Mouse (Mus musculus): ENCODE results near the gene Rbfox3. TPM values are rescaled to one million over a fixed set of nuclear protein-coding genes. Genes with fewer than 3 reads are reported as not detected.

Rbfox3 gene
- total and polyA plus RNA-seq, 3 experiments: 0.16 TPM; not detected in 2

DNA sequence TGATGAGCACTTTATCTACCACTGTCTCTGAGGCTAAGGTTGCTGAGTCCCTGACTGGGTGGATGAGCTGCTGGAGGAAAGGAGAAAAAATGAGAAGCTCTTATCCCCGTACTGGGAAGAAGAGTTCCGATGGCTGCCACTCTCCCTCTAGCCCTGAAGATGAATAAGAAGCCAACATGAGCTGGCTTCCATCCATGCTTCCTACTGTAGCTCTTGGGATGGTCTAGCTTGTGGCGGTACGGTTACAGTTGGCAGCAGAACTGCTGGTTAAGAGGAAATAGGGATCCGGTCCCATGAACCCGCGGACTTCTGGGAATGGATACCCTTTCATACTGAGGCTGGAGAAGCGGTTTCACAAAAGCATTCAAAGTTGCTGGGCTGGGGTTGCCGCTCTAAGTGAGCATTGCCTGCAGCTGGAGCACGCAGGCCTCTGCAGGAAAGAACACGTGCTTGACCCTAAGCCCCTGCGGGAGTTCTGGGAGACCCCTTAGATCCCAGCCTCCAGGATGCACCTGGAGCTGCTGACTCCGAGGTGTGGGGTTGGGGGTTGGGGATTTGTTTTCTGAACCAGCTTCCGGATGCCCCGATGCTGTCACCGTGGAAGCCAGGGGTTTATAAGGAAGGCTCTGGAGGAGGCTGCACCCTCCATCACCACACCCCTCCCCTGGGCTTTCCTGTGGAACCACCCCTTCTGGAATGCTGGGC, 215.0 kb downstream of the Rbfox3 start:
- H3K27me3 ChIP-seq (ENCODE audit: insufficient read depth, low read length): no peaks in the 10 kb centered on the region
- ATAC-seq (ENCODE audit: extremely low read depth, insufficient number of reproducible peaks, low FRiP score, poor library complexity, severe bottlenecking) (no peak), DNase-seq (ENCODE audit: low spot score) (no peak)
- peaks cover 96% of the 10 kb centered on the region for H3K9me3 ChIP-seq (replicated peaks)
- no peaks in the 10 kb centered on the region for H3K4me1 ChIP-seq (ENCODE audit: insufficient read depth, low read depth, low read length)
- TF ChIP-seq GATA2 (IDR thresholded peaks at IDR 0.05; ENCODE audit: borderline replicate concordance, low read depth, low read length): no peak
- no peak for TF ChIP-seq CTCF (IDR thresholded peaks at IDR 0.05; ENCODE audit: low read depth, low read length)
- TF ChIP-seq TAL1 (conservative IDR thresholded peaks at IDR 0.05; ENCODE audit: low read depth, low read length): no peak
- TF ChIP-seq GATA1 (IDR thresholded peaks at IDR 0.05; ENCODE audit: borderline replicate concordance, low read length): no peak
- TF ChIP-seq POLR2AphosphoS5 (IDR thresholded peaks at IDR 0.05; ENCODE audit: insufficient replicate concordance, low read depth, low read length): no peak
- H3K36me3 ChIP-seq (replicated peaks): no peaks in the 10 kb centered on the region
- H3K4me3 ChIP-seq (ENCODE audit: low read depth, low read length): no peak overlapping the region

- DNase-seq (ENCODE audit: low spot score): no peak
- TF ChIP-seq TAL1 (conservative IDR thresholded peaks at IDR 0.05; ENCODE audit: low read depth, low read length) (no peak), POLR2AphosphoS5 (IDR thresholded peaks at IDR 0.05; ENCODE audit: insufficient replicate concordance, low read depth, low read length) (no peak), GATA2 (IDR thresholded peaks at IDR 0.05; ENCODE audit: borderline replicate concordance, low read depth, low read length) (no peak), CTCF (IDR thresholded peaks at IDR 0.05; ENCODE audit: low read depth, low read length) (no peak), GATA1 (IDR thresholded peaks at IDR 0.05; ENCODE audit: borderline replicate concordance, low read length) (no peak)
- no peaks in the 10 kb centered on the region for H3K4me1 ChIP-seq (ENCODE audit: insufficient read depth, low read depth, low read length)
- H3K36me3 ChIP-seq (replicated peaks): no peaks in the 10 kb centered on the region
- ATAC-seq (ENCODE audit: extremely low read depth, insufficient number of reproducible peaks, low FRiP score, poor library complexity, severe bottlenecking): no peak
- H3K27me3 ChIP-seq (ENCODE audit: insufficient read depth, low read length): no peaks in the 10 kb centered on the region
- no peak overlapping the region for H3K4me3 ChIP-seq (ENCODE audit: low read depth, low read length)
- H3K9me3 ChIP-seq (replicated peaks): peaks cover 99% of the 10 kb centered on the region
These were observed 218.1 kb downstream of the Rbfox3 start for GRCm38 (mm10) chr11:118693276-118693675.

DNA sequence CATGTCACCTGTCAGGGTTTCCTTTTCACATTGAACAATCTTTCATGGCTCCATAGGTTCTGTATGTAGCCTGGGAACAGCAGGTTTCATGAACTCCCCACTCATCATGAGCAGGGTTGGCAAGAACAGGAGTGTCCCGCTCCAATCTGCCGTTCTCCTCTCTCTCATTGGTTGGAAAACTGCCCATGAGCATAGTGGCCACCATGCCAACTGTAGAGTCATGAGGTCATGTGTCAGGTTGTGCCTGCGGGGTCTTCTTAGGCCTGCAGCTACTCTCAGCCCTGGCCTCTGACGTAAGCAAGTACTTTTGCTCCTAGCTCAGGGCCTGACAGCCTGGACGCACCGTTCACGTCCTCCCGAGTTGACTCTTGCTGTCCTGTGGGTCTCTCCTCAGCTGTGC, 221.1 kb downstream of the Rbfox3 start:
- H3K9me3 ChIP-seq (replicated peaks): peaks cover 99% of the 10 kb centered on the region
- ATAC-seq (ENCODE audit: extremely low read depth, insufficient number of reproducible peaks, low FRiP score, poor library complexity, severe bottlenecking) (no peak), DNase-seq (ENCODE audit: low spot score) (no peak)
- H3K27me3 ChIP-seq (ENCODE audit: insufficient read depth, low read length): no peaks in the 10 kb centered on the region
- no peak for TF ChIP-seq GATA2 (IDR thresholded peaks at IDR 0.05; ENCODE audit: borderline replicate concordance, low read depth, low read length)
- TF ChIP-seq CTCF (IDR thresholded peaks at IDR 0.05; ENCODE audit: low read depth, low read length): no peak
- TF ChIP-seq GATA1 (IDR thresholded peaks at IDR 0.05; ENCODE audit: borderline replicate concordance, low read length): no peak
- no peak for TF ChIP-seq TAL1 (conservative IDR thresholded peaks at IDR 0.05; ENCODE audit: low read depth, low read length)
- no peak for TF ChIP-seq POLR2AphosphoS5 (IDR thresholded peaks at IDR 0.05; ENCODE audit: insufficient replicate concordance, low read depth, low read length)
- H3K4me1 ChIP-seq (ENCODE audit: insufficient read depth, low read depth, low read length): no peaks in the 10 kb centered on the region
- no peak overlapping the region for H3K4me3 ChIP-seq (ENCODE audit: low read depth, low read length)
- no peaks in the 10 kb centered on the region for H3K36me3 ChIP-seq (replicated peaks)

DNA sequence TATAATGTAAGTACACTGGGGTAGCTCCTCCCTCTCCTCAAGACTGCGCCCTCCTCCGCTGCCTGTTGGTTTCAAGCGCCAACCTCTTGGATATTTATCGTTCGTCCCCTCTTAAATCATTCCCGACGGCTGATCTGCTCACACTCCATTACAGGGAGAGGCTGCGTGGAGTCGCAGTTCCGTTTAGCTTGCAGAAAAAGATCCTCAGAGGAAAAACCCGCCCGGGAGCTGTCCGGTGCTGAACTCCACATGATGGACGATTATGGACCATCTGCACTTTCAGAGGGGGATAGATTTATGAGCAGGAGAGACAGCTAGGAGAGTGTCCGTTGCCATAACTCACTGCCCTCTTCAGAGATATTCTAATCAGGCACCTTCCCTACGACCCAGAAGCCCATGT, 226.0 kb downstream of the Rbfox3 start:
- Histone ChIP-seq H3K4me3 (ENCODE audit: low read depth, low read length) (no peak overlapping the region), H3K4me1 (ENCODE audit: insufficient read depth, low read depth, low read length) (no peaks in the 10 kb centered on the region), H3K36me3 (replicated peaks) (no peaks in the 10 kb centered on the region), H3K9me3 (replicated peaks) (peaks cover 98% of the 10 kb centered on the region), H3K27me3 (ENCODE audit: insufficient read depth, low read length) (no peaks in the 10 kb centered on the region)
- TF ChIP-seq GATA1 (IDR thresholded peaks at IDR 0.05; ENCODE audit: borderline replicate concordance, low read length) (no peak), TAL1 (conservative IDR thresholded peaks at IDR 0.05; ENCODE audit: low read depth, low read length) (no peak), GATA2 (IDR thresholded peaks at IDR 0.05; ENCODE audit: borderline replicate concordance, low read depth, low read length) (no peak), CTCF (IDR thresholded peaks at IDR 0.05; ENCODE audit: low read depth, low read length) (no peak), POLR2AphosphoS5 (IDR thresholded peaks at IDR 0.05; ENCODE audit: insufficient replicate concordance, low read depth, low read length) (no peak)
- ATAC-seq (ENCODE audit: extremely low read depth, insufficient number of reproducible peaks, low FRiP score, poor library complexity, severe bottlenecking) (no peak), DNase-seq (ENCODE audit: low spot score) (no peak)

- H3K36me3 ChIP-seq (replicated peaks): no peaks in the 10 kb centered on the region
These were observed 226.7 kb downstream of the Rbfox3 start for GRCm38 (mm10) chr11:118684665-118685064.

DNA sequence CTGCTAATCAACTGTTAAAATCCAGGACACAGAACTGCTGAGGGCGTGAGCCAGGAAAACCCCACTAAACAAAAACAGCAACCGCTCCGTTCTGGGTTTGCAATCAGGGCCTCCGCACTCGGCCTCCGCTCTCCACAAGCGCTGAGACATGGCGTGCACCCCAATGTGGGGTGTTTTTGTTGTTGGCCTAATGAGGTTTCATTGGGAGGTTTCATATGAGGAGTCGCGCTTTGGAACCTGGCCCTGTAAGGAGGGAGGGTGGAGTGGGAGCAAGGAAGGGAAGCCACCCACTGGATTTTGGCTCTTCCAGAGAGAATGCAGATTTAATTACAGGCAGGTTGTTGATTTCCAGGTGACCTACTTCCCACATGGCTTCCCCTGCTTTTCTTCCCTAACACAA, 230.7 kb downstream of the Rbfox3 start:
- Histone ChIP-seq H3K4me1 (ENCODE audit: insufficient read depth, low read depth, low read length) (no peaks in the 10 kb centered on the region), H3K9me3 (replicated peaks) (peaks cover 93% of the 10 kb centered on the region), H3K36me3 (replicated peaks) (no peaks in the 10 kb centered on the region), H3K27me3 (ENCODE audit: insufficient read depth, low read length) (no peaks in the 10 kb centered on the region), H3K4me3 (ENCODE audit: low read depth, low read length) (no peak overlapping the region)
- no peak for DNase-seq (ENCODE audit: low spot score)
- ATAC-seq (ENCODE audit: extremely low read depth, insufficient number of reproducible peaks, low FRiP score, poor library complexity, severe bottlenecking): no peak
- TF ChIP-seq GATA1 (IDR thresholded peaks at IDR 0.05; ENCODE audit: borderline replicate concordance, low read length): no peak
- TF ChIP-seq TAL1 (conservative IDR thresholded peaks at IDR 0.05; ENCODE audit: low read depth, low read length): no peak
- TF ChIP-seq POLR2AphosphoS5 (IDR thresholded peaks at IDR 0.05; ENCODE audit: insufficient replicate concordance, low read depth, low read length): no peak
- TF ChIP-seq CTCF (IDR thresholded peaks at IDR 0.05; ENCODE audit: low read depth, low read length): no peak
- TF ChIP-seq GATA2 (IDR thresholded peaks at IDR 0.05; ENCODE audit: borderline replicate concordance, low read depth, low read length): no peak

More at GRCm38 (mm10) chr11:118684665-118685064, 226.7 kb downstream of the Rbfox3 start:
- H3K4me1 ChIP-seq (ENCODE audit: insufficient read depth, low read depth, low read length): no peaks in the 10 kb centered on the region
- no peak overlapping the region for H3K4me3 ChIP-seq (ENCODE audit: low read depth, low read length)
- H3K9me3 ChIP-seq (replicated peaks): peaks cover 98% of the 10 kb centered on the region
- no peak for TF ChIP-seq GATA2 (IDR thresholded peaks at IDR 0.05; ENCODE audit: borderline replicate concordance, low read depth, low read length)
- no peak for TF ChIP-seq CTCF (IDR thresholded peaks at IDR 0.05; ENCODE audit: low read depth, low read length)
- TF ChIP-seq POLR2AphosphoS5 (IDR thresholded peaks at IDR 0.05; ENCODE audit: insufficient replicate concordance, low read depth, low read length): no peak
- DNase-seq (ENCODE audit: low spot score) (no peak), ATAC-seq (ENCODE audit: extremely low read depth, insufficient number of reproducible peaks, low FRiP score, poor library complexity, severe bottlenecking) (no peak)
- H3K27me3 ChIP-seq (ENCODE audit: insufficient read depth, low read length): no peaks in the 10 kb centered on the region

Data from G1E (cell line).